Mouse (Mus musculus): ENCODE data around the gene Gorasp2. TPM values are rescaled to one million over a fixed set of nuclear protein-coding genes. Genes with fewer than 3 reads are reported as not detected.

The Gorasp2 gene
- polyA plus RNA-seq, 1 experiment, result 337 TPM

DNA sequence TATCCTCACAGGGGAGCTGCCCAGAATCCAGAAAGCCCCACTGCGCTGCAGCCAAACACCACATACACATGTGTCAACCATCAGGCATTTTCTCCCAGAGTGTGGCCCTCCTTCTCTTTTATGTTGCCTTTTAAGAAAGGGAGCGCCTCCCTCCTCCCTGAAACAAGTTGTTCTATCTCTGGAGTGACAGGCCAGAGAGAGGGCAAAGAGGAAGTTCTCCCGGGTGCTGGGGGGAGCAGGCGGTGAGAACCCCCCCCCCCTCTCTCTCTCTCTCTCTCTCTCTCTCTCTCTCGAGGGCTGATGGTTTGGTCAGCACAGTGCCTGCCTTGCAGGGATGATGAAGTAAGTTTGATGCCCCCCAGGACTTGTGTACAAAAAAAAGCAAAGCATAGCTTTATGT is 41.0 kb downstream of the Gorasp2 start:
- Histone ChIP-seq H3K27me3 (ENCODE audit: control insufficient read depth, insufficient read depth, low read length) (no peaks in the 10 kb centered on the region), H3K36me3 (ENCODE audit: control insufficient read depth, insufficient read depth, low read length) (no peaks in the 10 kb centered on the region), H3K4me3 (ENCODE audit: control insufficient read depth, low read depth, low read length) (no peak overlapping the region), H3K27ac (ENCODE audit: control insufficient read depth, insufficient read depth, low read depth, low read length) (no peak overlapping the region), H3K4me1 (ENCODE audit: control insufficient read depth, insufficient read depth, low read length) (no peaks in the 10 kb centered on the region; the same call in 1 of the 2 replicates)
- TF ChIP-seq POLR2A (IDR thresholded peaks at IDR 0.05; ENCODE audit: control insufficient read depth, low read depth, low read length), result no peak
- TF ChIP-seq CTCF (IDR thresholded peaks at IDR 0.05; ENCODE audit: control insufficient read depth, insufficient read depth, insufficient replicate concordance, low read depth, low read length), result no peak

GRCm38 (mm10) chr2:70708986-70709730 is 47.8 kb downstream of the Gorasp2 start:
- Histone ChIP-seq H3K27me3 (ENCODE audit: control insufficient read depth, insufficient read depth, low read length) (no peaks in the 10 kb centered on the region), H3K27ac (ENCODE audit: control insufficient read depth, insufficient read depth, low read depth, low read length) (0 out of 2 replicates have a peak overlapping the region, but pooled peaks have one; percentile 3)

DNA sequence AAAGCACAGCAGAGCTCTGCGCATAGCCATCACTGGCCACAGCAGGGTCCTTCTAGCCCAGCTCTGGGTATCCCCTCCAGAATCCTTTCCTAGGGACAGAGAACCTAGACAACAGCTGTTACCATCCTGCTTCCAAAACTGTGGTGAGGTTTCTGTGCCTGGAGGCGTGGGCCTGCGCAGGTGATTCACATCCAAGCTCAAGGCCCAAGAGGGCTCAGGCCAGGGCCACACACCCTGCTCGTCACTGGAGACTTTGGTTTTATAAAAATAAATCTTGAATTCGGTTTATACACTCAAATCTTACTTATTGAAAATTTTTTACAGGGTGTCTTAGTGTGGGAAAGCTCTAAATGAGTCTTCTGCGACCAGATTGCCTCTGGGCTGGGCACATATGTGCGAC is 48.9 kb downstream of the Gorasp2 start:
- Histone ChIP-seq H3K27me3 (ENCODE audit: control insufficient read depth, insufficient read depth, low read length) (no peaks in the 10 kb centered on the region), H3K4me1 (ENCODE audit: control insufficient read depth, insufficient read depth, low read length) (peaks cover 6% of the 10 kb centered on the region), H3K27ac (ENCODE audit: control insufficient read depth, insufficient read depth, low read depth, low read length) (no peak overlapping the region), H3K36me3 (ENCODE audit: control insufficient read depth, insufficient read depth, low read length) (no peaks in the 10 kb centered on the region), H3K4me3 (ENCODE audit: control insufficient read depth, low read depth, low read length) (no peak overlapping the region)
- TF ChIP-seq CTCF (IDR thresholded peaks at IDR 0.05; ENCODE audit: control insufficient read depth, insufficient read depth, insufficient replicate concordance, low read depth, low read length) (no peak), POLR2A (IDR thresholded peaks at IDR 0.05; ENCODE audit: control insufficient read depth, low read depth, low read length) (no peak)

More at GRCm38 (mm10) chr2:70708986-70709730, 47.8 kb downstream of the Gorasp2 start:
- Histone ChIP-seq H3K4me3 (ENCODE audit: control insufficient read depth, low read depth, low read length) (no peak overlapping the region), H3K36me3 (ENCODE audit: control insufficient read depth, insufficient read depth, low read length) (no peaks in the 10 kb centered on the region), H3K4me1 (ENCODE audit: control insufficient read depth, insufficient read depth, low read length) (peaks cover 6% of the 10 kb centered on the region)
- TF ChIP-seq POLR2A (IDR thresholded peaks at IDR 0.05; ENCODE audit: control insufficient read depth, low read depth, low read length), result no peak
- TF ChIP-seq CTCF (IDR thresholded peaks at IDR 0.05; ENCODE audit: control insufficient read depth, insufficient read depth, insufficient replicate concordance, low read depth, low read length), result no peak

GRCm38 (mm10) chr2:70710878-70711277 is 49.5 kb downstream of the Gorasp2 start:
- no peak for TF ChIP-seq POLR2A (IDR thresholded peaks at IDR 0.05; ENCODE audit: control insufficient read depth, low read depth, low read length)
- TF ChIP-seq CTCF (IDR thresholded peaks at IDR 0.05; ENCODE audit: control insufficient read depth, insufficient read depth, insufficient replicate concordance, low read depth, low read length), result no peak
- Histone ChIP-seq H3K27ac (ENCODE audit: control insufficient read depth, insufficient read depth, low read depth, low read length) (no peak overlapping the region), H3K27me3 (ENCODE audit: control insufficient read depth, insufficient read depth, low read length) (no peaks in the 10 kb centered on the region), H3K4me3 (ENCODE audit: control insufficient read depth, low read depth, low read length) (no peak overlapping the region), H3K36me3 (ENCODE audit: control insufficient read depth, insufficient read depth, low read length) (no peaks in the 10 kb centered on the region), H3K4me1 (ENCODE audit: control insufficient read depth, insufficient read depth, low read length) (peaks cover 6% of the 10 kb centered on the region; the same call in 1 of the 2 replicates)

DNA sequence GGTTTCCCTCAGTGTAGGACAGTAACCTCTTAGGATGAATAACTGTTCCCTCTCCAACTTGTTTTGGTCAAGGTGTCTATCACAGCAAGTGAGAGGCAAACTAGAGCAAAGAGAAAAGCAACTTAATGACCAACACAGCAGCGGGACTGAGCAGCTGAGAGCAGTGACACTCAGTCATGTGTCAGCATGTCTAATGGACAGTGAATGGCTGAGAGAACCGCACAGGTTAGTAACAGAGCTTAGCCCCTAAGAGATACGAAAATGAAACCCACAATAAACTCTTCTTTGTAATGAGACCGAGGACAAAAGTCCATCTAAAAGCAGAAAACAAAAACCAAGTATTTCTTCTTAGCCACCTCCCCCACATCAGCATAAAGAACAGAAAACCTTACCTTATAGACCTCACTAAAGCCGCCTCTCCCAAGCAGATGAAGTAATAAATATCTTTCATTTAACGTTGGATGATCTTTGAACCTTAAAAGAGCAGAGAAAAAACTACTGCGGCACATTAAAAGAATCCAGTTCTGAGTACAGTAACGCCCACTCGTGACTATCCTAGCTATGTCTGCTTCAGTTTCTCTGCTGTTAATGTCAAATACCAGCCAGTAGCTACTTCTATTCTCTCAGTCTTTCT is 62.4 kb downstream of the Gorasp2 start:
- Histone ChIP-seq H3K27ac (ENCODE audit: control insufficient read depth, insufficient read depth, low read depth, low read length) (no peak overlapping the region), H3K27me3 (ENCODE audit: control insufficient read depth, insufficient read depth, low read length) (no peaks in the 10 kb centered on the region), H3K4me3 (ENCODE audit: control insufficient read depth, low read depth, low read length) (no peak overlapping the region), H3K4me1 (ENCODE audit: control insufficient read depth, insufficient read depth, low read length) (no peaks in the 10 kb centered on the region), H3K36me3 (ENCODE audit: control insufficient read depth, insufficient read depth, low read length) (no peaks in the 10 kb centered on the region; the same call in 1 of the 2 replicates)
- no peak for TF ChIP-seq POLR2A (IDR thresholded peaks at IDR 0.05; ENCODE audit: control insufficient read depth, low read depth, low read length)
- no peak for TF ChIP-seq CTCF (IDR thresholded peaks at IDR 0.05; ENCODE audit: control insufficient read depth, insufficient read depth, insufficient replicate concordance, low read depth, low read length)

GRCm38 (mm10) chr2:70727089-70727488 is 65.7 kb downstream of the Gorasp2 start:
- no peak overlapping the region for H3K27ac ChIP-seq (ENCODE audit: control insufficient read depth, insufficient read depth, low read depth, low read length)
- no peaks in the 10 kb centered on the region; the same call in 1 of the 2 replicates for H3K36me3 ChIP-seq (ENCODE audit: control insufficient read depth, insufficient read depth, low read length)
- H3K27me3 ChIP-seq (ENCODE audit: control insufficient read depth, insufficient read depth, low read length), result no peaks in the 10 kb centered on the region
- H3K4me3 ChIP-seq (ENCODE audit: control insufficient read depth, low read depth, low read length), result no peak overlapping the region
- TF ChIP-seq CTCF (IDR thresholded peaks at IDR 0.05; ENCODE audit: control insufficient read depth, insufficient read depth, insufficient replicate concordance, low read depth, low read length) (no peak), POLR2A (IDR thresholded peaks at IDR 0.05; ENCODE audit: control insufficient read depth, low read depth, low read length) (no peak)
- no peaks in the 10 kb centered on the region for H3K4me1 ChIP-seq (ENCODE audit: control insufficient read depth, insufficient read depth, low read length)

DNA sequence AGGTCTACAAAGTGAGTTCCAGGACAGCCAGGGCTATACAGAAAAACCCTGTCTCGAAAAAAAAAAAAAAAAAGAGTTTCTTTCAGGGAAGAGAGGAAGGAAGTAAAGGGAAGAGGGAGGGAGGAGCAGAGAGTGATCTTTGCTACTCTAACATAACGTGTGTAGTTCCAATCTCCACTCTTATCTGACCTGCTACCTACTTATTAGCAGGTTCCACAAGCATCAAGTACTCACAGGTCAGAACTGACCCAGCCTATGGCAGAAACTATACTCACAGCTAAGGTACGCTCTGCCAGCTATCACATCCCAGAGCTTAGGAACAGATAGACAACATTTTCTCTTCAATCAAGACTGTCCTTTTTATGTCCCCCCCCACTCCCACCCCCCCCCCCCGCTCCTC is 74.2 kb downstream of the Gorasp2 start:
- no peak overlapping the region for H3K4me3 ChIP-seq (ENCODE audit: control insufficient read depth, low read depth, low read length)
- no peaks in the 10 kb centered on the region for H3K27me3 ChIP-seq (ENCODE audit: control insufficient read depth, insufficient read depth, low read length)
- H3K4me1 ChIP-seq (ENCODE audit: control insufficient read depth, insufficient read depth, low read length), result no peaks in the 10 kb centered on the region
- no peaks in the 10 kb centered on the region; the same call in 1 of the 2 replicates for H3K36me3 ChIP-seq (ENCODE audit: control insufficient read depth, insufficient read depth, low read length)
- no peak for TF ChIP-seq CTCF (IDR thresholded peaks at IDR 0.05; ENCODE audit: control insufficient read depth, insufficient read depth, insufficient replicate concordance, low read depth, low read length)
- TF ChIP-seq POLR2A (IDR thresholded peaks at IDR 0.05; ENCODE audit: control insufficient read depth, low read depth, low read length), result no peak
- H3K27ac ChIP-seq (ENCODE audit: control insufficient read depth, insufficient read depth, low read depth, low read length), result no peak overlapping the region

Data from testis, adult 2 months (tissue).